Mouse (Mus musculus) stomach, embryonic 14.5 days (tissue): ENCODE data around the gene Gm20715. TPM values are rescaled to one million over a fixed set of nuclear protein-coding genes. Genes with fewer than 3 reads are reported as not detected.
A peak's percentile ranks its signal among the peaks of the same experiment; 100 is the strongest.

ENCODE experiments used
- ATAC-seq: fragments of 200-750 bp; cut with Nextera tagmentation; 2 replicates; pipeline ENCODE4 v1.8.0; 2017; ENCODE audit warnings: low read depth, moderate TSS enrichment; ENCODE audit not compliant: insufficient number of reproducible peaks, insufficient read depth, low FRiP score
- H3K27ac ChIP-seq: fragments of 300-500 bp; sonication (generic); 2 replicates; pipeline ENCODE4 v1.5.1; 2014; ENCODE audit warnings: mild to moderate bottlenecking, low read length, moderate library complexity, mixed read lengths
- H3K27me3 ChIP-seq: fragments of 300-500 bp; sonication (generic); 2 replicates; pipeline ENCODE4 v1.6.1; 2014; ENCODE audit warnings: low read length, control low read depth, mixed read lengths; ENCODE audit not compliant: control insufficient read depth, insufficient read depth
- H3K36me3 ChIP-seq: fragments of 300-500 bp; sonication (generic); 2 replicates; pipeline ENCODE4 v1.6.1; 2014; ENCODE audit warnings: mild to moderate bottlenecking, control low read depth, low read length, moderate library complexity, mixed read lengths; ENCODE audit not compliant: control insufficient read depth, insufficient read depth
- H3K4me1 ChIP-seq: fragments of 300-500 bp; sonication (generic); 2 replicates; pipeline ENCODE4 v1.6.1; 2014; ENCODE audit warnings: low read length, control low read depth, mixed read lengths; ENCODE audit not compliant: control insufficient read depth, insufficient read depth
- H3K4me2 ChIP-seq: fragments of 300-500 bp; sonication (generic); replicated peaks from 2 replicates; pipeline ENCODE4 v1.6.1; 2014; ENCODE audit warnings: low read depth, low read length, control low read depth
- H3K4me3 ChIP-seq: fragments of 300-500 bp; sonication (generic); 2 replicates; pipeline ENCODE4 v1.5.1; 2014; ENCODE audit warnings: low read depth, low read length, control low read depth
- H3K9ac ChIP-seq: fragments of 300-500 bp; sonication (generic); replicated peaks from 2 replicates; pipeline ENCODE4 v1.6.1; 2014; ENCODE audit warnings: low read depth, mild to moderate bottlenecking, control low read depth, low read length, moderate library complexity, mixed read lengths
- H3K9me3 ChIP-seq: fragments of 300-500 bp; sonication (generic); 2 replicates; pipeline ENCODE4 v1.6.1; 2016; ENCODE audit warnings: low read depth, low read length, control low read depth; ENCODE audit not compliant: control insufficient read depth
- WGBS: fragments of 180-500 bp; shearing (Covaris S2); extraction: QIAGEN DNeasy Blood & Tissue Kit; methylation state at CpG from one replicate; pipeline ENCODE4 v1.1.7; 2014; 5-methylcytosine and 5-hydroxymethylcytosine counted together
- polyA plus RNA-seq: library from polyadenylated mRNA; unstranded; fragments of >200 nt; fragmentation: Nextera tagmentation; extraction: Ambion mirVana; gene quantifications from 2 replicates; pipeline ENCODE4 v1.2.1, GENCODE M21; 2014

Gene Gm20715
- polyA plus RNA-seq, 1 experiment from 2014 or later, result not detected

- H3K9ac ChIP-seq, result no peak within 1 kb of the TSS
- WGBS, result 27% methylated on average over 25 of the region's 25 CpGs
Observed at GRCm38 (mm10) chr7:6397996-6398975, 11.8 kb upstream of the Gm20715 start, which contains the start of gene Smim17. Gene Smim17, plus strand, starts transcription at chr7:6398715.

GRCm38 (mm10) chr7:6414626-6415441 is 4.8 kb downstream of the Gm20715 start:
- Histone ChIP-seq H3K9me3 (no peaks in the 10 kb centered on the region), H3K27me3 (no peaks in the 10 kb centered on the region), H3K4me2 (no peak overlapping the region), H3K36me3 (no peaks in the 10 kb centered on the region), H3K27ac (no peak overlapping the region), H3K4me1 (no peaks in the 10 kb centered on the region), H3K9ac (no peak overlapping the region), H3K4me3 (no peak overlapping the region)
- ATAC-seq, result 0 out of 2 replicates have a peak, but pooled peaks have one; percentile 28
- 7% methylated on average over 20 of the region's 22 CpGs for whole genome bisulfite sequencing

More at GRCm38 (mm10) chr7:6397996-6398975, 11.8 kb upstream of the Gm20715 start, which contains the start of gene Smim17:
- H3K36me3 ChIP-seq, result no peaks in the 10 kb centered on the region; the same call in none of the 2 replicates
- H3K27me3 ChIP-seq, result no peaks in the 10 kb centered on the region
- no peaks in the 10 kb centered on the region for H3K9me3 ChIP-seq
- H3K4me3 ChIP-seq, result peak within 1 kb of the TSS; percentile 39
- no peak within 1 kb of the TSS for H3K27ac ChIP-seq
- no peaks in the 10 kb centered on the region for H3K4me1 ChIP-seq
- peak; percentile 85; the same call in 1 of the 2 replicates for ATAC-seq
- H3K4me2 ChIP-seq, result peak within 1 kb of the TSS; percentile 63

- no peak for ATAC-seq
- no peaks in the 10 kb centered on the region for H3K4me1 ChIP-seq
- H3K27ac ChIP-seq, result no peak overlapping the region
- H3K9ac ChIP-seq, result no peak overlapping the region
- 13% methylated on average over 8 of the region's 8 CpGs for WGBS
- no peaks in the 10 kb centered on the region for H3K9me3 ChIP-seq
- no peak overlapping the region for H3K4me3 ChIP-seq
- no peaks in the 10 kb centered on the region for H3K36me3 ChIP-seq
- H3K27me3 ChIP-seq, result no peaks in the 10 kb centered on the region
- H3K4me2 ChIP-seq, result no peak overlapping the region
Observed at GRCm38 (mm10) chr7:6415442-6415787, 5.3 kb downstream of the Gm20715 start.

GRCm38 (mm10) chr7:6419894-6420293 is 9.8 kb downstream of the Gm20715 start:
- Histone ChIP-seq H3K4me3 (no peak overlapping the region), H3K9ac (no peak overlapping the region), H3K27ac (no peak overlapping the region), H3K9me3 (no peaks in the 10 kb centered on the region), H3K36me3 (no peaks in the 10 kb centered on the region), H3K4me2 (no peak overlapping the region), H3K27me3 (no peaks in the 10 kb centered on the region), H3K4me1 (no peaks in the 10 kb centered on the region)
- WGBS, result 69% methylated on average over 6 of the region's 6 CpGs
- ATAC-seq, result no peak

GRCm38 (mm10) chr7:6429381-6429780 is 19.3 kb downstream of the Gm20715 start:
- H3K4me3 ChIP-seq, result no peak overlapping the region
- no peak overlapping the region for H3K27ac ChIP-seq
- no peak for ATAC-seq
- H3K9me3 ChIP-seq, result peaks cover 4% of the 10 kb centered on the region; the same call in 1 of the 2 replicates
- WGBS, result 87% methylated on average over 3 of the region's 3 CpGs
- H3K9ac ChIP-seq, result no peak overlapping the region
- H3K4me2 ChIP-seq, result no peak overlapping the region
- H3K4me1 ChIP-seq, result no peaks in the 10 kb centered on the region
- H3K27me3 ChIP-seq, result no peaks in the 10 kb centered on the region
- no peaks in the 10 kb centered on the region for H3K36me3 ChIP-seq

GRCm38 (mm10) chr7:6430342-6430741 is 20.3 kb downstream of the Gm20715 start:
- WGBS, result 36% methylated on average over 2 of the region's 2 CpGs

GRCm38 (mm10) chr7:6438388-6438787 is 28.3 kb downstream of the Gm20715 start, which contains the start of gene Olfr1344:
Gene Olfr1344, plus strand, starts transcription at chr7:6438688.
- 77% methylated on average over 3 of the region's 3 CpGs for WGBS
- no peak within 1 kb of the TSS for H3K4me3 ChIP-seq
- no peak for ATAC-seq
- H3K9ac ChIP-seq, result no peak within 1 kb of the TSS
- H3K27ac ChIP-seq, result no peak within 1 kb of the TSS
- no peaks in the 10 kb centered on the region for H3K36me3 ChIP-seq
- H3K4me1 ChIP-seq, result no peaks in the 10 kb centered on the region
- H3K27me3 ChIP-seq, result no peaks in the 10 kb centered on the region
- H3K4me2 ChIP-seq, result no peak within 1 kb of the TSS
- H3K9me3 ChIP-seq, result no peaks in the 10 kb centered on the region

More at GRCm38 (mm10) chr7:6430342-6430741, 20.3 kb downstream of the Gm20715 start:
- H3K4me3 ChIP-seq, result no peak overlapping the region
- peaks cover 4% of the 10 kb centered on the region; the same call in 1 of the 2 replicates for H3K9me3 ChIP-seq
- no peaks in the 10 kb centered on the region for H3K4me1 ChIP-seq
- no peaks in the 10 kb centered on the region for H3K27me3 ChIP-seq
- no peak for ATAC-seq
- no peak overlapping the region for H3K27ac ChIP-seq
- no peak overlapping the region for H3K9ac ChIP-seq
- no peaks in the 10 kb centered on the region for H3K36me3 ChIP-seq
- H3K4me2 ChIP-seq, result no peak overlapping the region

GRCm38 (mm10) chr7:6441173-6441572 is 31.1 kb downstream of the Gm20715 start:
- Histone ChIP-seq H3K4me3 (no peak overlapping the region), H3K4me2 (no peak overlapping the region), H3K9me3 (no peaks in the 10 kb centered on the region), H3K4me1 (no peaks in the 10 kb centered on the region), H3K9ac (no peak overlapping the region), H3K36me3 (no peaks in the 10 kb centered on the region), H3K27ac (no peak overlapping the region), H3K27me3 (no peaks in the 10 kb centered on the region)
- no peak for ATAC-seq
- 63% methylated on average over 2 of the region's 2 CpGs for WGBS
